Mouse (Mus musculus) kidney, adult 2 months (tissue): ENCODE measurements at regions not wholly inside any gene's neighbourhood (a gene's known extent, or its start where the extent isn't known, plus 50 kb on each side); places are given as distances from the start of the nearest gene placed in this dataset.

ENCODE experiments used
- CTCF ChIP-seq: fragments of 200-500 bp; conservative IDR thresholded peaks from 2 replicates; pipeline ENCODE4 v1.5.1; 2011; ENCODE audit warnings: low read depth, mild to moderate bottlenecking, control low read depth, low read length, moderate library complexity, mixed read lengths; ENCODE audit not compliant: insufficient read depth, insufficient read length
- POLR2A ChIP-seq: fragments of 200-500 bp; IDR thresholded peaks from one replicate; pipeline ENCODE4 v1.6.1; 2011; ENCODE audit warnings: low read depth, low read length, control low read depth

- TF ChIP-seq CTCF (no peak), POLR2A (no peak)
Observed at GRCm38 (mm10) chr10:126493734-126494133, 407.4 kb downstream of the Atp23 start.
